Mouse (Mus musculus) forebrain, embryonic 11.5 days (tissue): ENCODE results near the gene Zc3h6. TPM values are rescaled to one million over a fixed set of nuclear protein-coding genes. Genes with fewer than 3 reads are reported as not detected.
A peak's percentile ranks its signal among the peaks of the same experiment; 100 is the strongest.

Experiments
- ATAC-seq: fragments of 200-750 bp; cut with Nextera tagmentation; replicated peaks from 2 replicates; pipeline ENCODE4 v1.8.0; 2017; ENCODE audit warnings: moderate TSS enrichment; ENCODE audit not compliant: low FRiP score
- DNase-seq: peaks from one replicate; pipeline ENCODE4 v3.0.0-alpha.2; 2017; ENCODE audit warnings: low spot score
- H3K27ac ChIP-seq: fragments of 300-500 bp; sonication (generic); 2 replicates; pipeline ENCODE4 v1.5.1; 2014; ENCODE audit warnings: low read depth, low read length
- H3K27me3 ChIP-seq: fragments of 300-500 bp; sonication (generic); 2 replicates; pipeline ENCODE4 v1.6.1; 2014; ENCODE audit warnings: mild to moderate bottlenecking, low read length, mixed read lengths; ENCODE audit not compliant: control insufficient read depth, insufficient read depth
- H3K36me3 ChIP-seq: fragments of 300-500 bp; sonication (generic); 2 replicates; pipeline ENCODE4 v1.6.1; 2014; ENCODE audit warnings: mild to moderate bottlenecking, low read length, moderate library complexity, mixed read lengths; ENCODE audit not compliant: control insufficient read depth, insufficient read depth
- H3K4me1 ChIP-seq: fragments of 300-500 bp; sonication (generic); replicated peaks from 2 replicates; pipeline ENCODE4 v1.6.1; 2014; ENCODE audit warnings: low read length, mixed read lengths; ENCODE audit not compliant: control insufficient read depth, insufficient read depth
- H3K4me2 ChIP-seq: fragments of 300-500 bp; sonication (generic); 2 replicates; pipeline ENCODE4 v1.6.1; 2014; ENCODE audit warnings: low read depth, mild to moderate bottlenecking, low read length, moderate library complexity, mixed read lengths; ENCODE audit not compliant: severe bottlenecking
- H3K4me3 ChIP-seq: fragments of 300-500 bp; sonication (generic); 2 replicates; pipeline ENCODE4 v1.5.1; 2014; ENCODE audit warnings: low read depth, low read length
- H3K9ac ChIP-seq: fragments of 300-500 bp; sonication (generic); 2 replicates; pipeline ENCODE4 v1.6.1; 2014; ENCODE audit warnings: low read length
- H3K9me3 ChIP-seq: fragments of 300-500 bp; sonication (generic); 2 replicates; pipeline ENCODE4 v1.6.1; 2016; ENCODE audit warnings: low read length, mixed read lengths; ENCODE audit not compliant: control insufficient read depth
- WGBS: fragments of 180-500 bp; shearing (Covaris S2); extraction: QIAGEN DNeasy Blood & Tissue Kit; methylation state at CpG from one replicate; pipeline ENCODE4 v1.1.7; 2014; 5-methylcytosine and 5-hydroxymethylcytosine counted together
- polyA plus RNA-seq: library from polyadenylated mRNA; unstranded; fragments of >200 nt; fragmentation: Nextera tagmentation; extraction: Ambion mirVana; gene quantifications from 2 replicates; pipeline ENCODE4 v1.2.1, GENCODE M21; 2014

The Zc3h6 gene
- polyA plus RNA-seq, 1 experiment from 2014 or later = 2.9 TPM

DNA sequence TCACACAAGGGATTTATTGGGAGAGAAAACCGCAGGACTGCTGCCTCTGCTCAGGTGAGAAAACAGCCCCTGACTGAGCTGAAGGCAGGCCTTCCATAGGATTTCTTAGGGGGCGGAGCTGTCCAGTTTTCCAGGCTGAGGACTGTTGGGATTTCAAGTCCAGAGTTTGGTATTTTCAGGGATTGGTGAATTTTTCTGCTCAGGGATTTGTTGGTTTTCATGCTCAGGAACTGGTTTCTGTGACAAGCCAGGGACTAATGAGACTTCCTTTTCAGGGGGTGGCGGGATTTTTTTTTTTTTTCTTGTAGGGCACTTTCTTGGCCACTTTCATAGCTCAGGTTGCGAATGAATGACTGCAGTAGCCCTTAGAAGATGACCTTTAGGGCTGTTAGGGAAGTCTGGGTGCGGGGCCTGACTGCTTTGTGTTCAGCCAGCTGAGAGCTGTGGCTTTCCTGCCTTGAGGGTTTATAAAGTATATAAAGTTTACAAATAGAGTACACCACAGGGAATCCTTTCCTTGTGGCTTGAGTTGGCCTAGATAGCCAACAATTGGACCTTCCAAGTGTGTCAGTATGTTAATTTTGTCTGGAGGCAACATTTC is 1.6 kb upstream of the Zc3h6 start:
- Histone ChIP-seq H3K36me3 (no peaks in the 10 kb centered on the region), H3K9me3 (no peaks in the 10 kb centered on the region), H3K27ac (peak overlapping the region; percentile 100; the same call in 1 of the 2 replicates), H3K4me2 (peak overlapping the region; percentile 36; the same call in 1 of the 2 replicates), H3K4me3 (no peak overlapping the region; the same call in 1 of the 2 replicates), H3K4me1 (no peaks in the 10 kb centered on the region; the same call in 1 of the 2 replicates), H3K9ac (no peak overlapping the region; the same call in 1 of the 2 replicates), H3K27me3 (no peaks in the 10 kb centered on the region)
- ATAC-seq = no peak
- 40% methylated on average over 5 of the region's 5 CpGs for WGBS
- DNase-seq = no peak

DNA sequence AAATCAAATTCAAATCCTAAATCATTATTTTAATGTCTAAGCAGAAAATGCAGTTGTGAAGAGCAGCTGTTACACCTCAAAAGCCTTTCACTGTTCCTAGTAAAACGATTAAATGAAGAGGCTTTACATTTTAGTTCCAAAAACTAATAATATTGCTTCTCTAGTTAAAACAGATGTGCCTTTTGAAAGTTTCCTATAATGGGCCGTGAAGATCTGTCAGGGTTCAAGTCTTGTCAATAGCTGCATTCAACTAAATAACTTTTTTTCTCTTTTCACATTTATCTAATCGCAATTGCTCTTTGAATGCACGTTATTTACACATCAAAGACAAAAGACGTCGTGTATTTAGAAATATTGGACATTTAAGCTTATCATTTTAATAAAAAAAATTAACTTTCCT is 966 bp upstream of the Zc3h6 start:
- no peaks in the 10 kb centered on the region for H3K27me3 ChIP-seq
- WGBS = 11% methylated on average over 6 of the region's 6 CpGs
- H3K4me3 ChIP-seq = peak overlapping the region; percentile 85
- no peaks in the 10 kb centered on the region for H3K9me3 ChIP-seq
- DNase-seq = no peak
- no peaks in the 10 kb centered on the region for H3K36me3 ChIP-seq
- H3K27ac ChIP-seq = peak overlapping the region; percentile 100
- peak overlapping the region; percentile 61 for H3K4me2 ChIP-seq
- H3K9ac ChIP-seq = no peak overlapping the region
- no peak for ATAC-seq
- H3K4me1 ChIP-seq = no peaks in the 10 kb centered on the region; the same call in 1 of the 2 replicates

- Histone ChIP-seq H3K4me2 (peak within 1 kb of the TSS; percentile 61), H3K27me3 (no peaks in the 10 kb centered on the region), H3K27ac (peak within 1 kb of the TSS; percentile 100), H3K9ac (peak within 1 kb of the TSS; percentile 100), H3K9me3 (no peaks in the 10 kb centered on the region), H3K4me3 (peak within 1 kb of the TSS; percentile 85), H3K4me1 (no peaks in the 10 kb centered on the region; the same call in 1 of the 2 replicates), H3K36me3 (no peaks in the 10 kb centered on the region)
- peak; percentile 85 for ATAC-seq
- WGBS = under 1% methylated on average over 65 of the region's 80 CpGs
- peak; percentile 91 for DNase-seq
These were observed 649 bp downstream of the Zc3h6 start, which contains the start of gene Gm10762 for GRCm38 (mm10) chr2:128967661-128968441. Gene Gm10762 (minus strand): TSS chr2:128967725.

DNA sequence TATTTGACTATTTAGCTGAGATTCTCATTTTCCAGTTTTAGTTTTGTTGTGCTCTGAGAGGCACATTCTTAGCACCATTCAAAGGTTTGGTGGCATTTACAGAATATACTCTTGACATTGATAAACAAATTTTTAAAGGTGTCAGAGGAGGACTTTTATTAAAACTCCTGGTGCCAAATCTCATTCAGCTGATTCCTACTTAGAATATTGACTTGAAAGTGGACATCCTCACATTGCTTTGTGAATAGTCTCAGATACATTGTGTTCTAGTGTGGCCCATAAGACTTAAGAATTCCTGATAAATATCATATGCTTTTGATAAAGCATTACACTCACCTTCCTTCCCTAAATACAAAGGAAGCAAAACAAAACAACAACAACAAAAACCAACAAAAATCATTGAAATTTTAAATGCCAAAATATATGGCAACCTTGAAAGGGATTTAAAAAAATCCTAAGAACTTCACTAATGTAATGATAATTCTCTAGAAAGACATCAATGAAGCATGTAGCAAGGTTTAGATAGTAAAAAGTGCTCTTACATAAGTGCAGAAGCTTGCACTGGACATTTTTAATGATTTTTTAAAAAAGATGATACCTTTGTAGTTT is 1.4 kb downstream of the Zc3h6 start:
- peak overlapping the region; percentile 85 for H3K4me3 ChIP-seq
- DNase-seq (no peak), ATAC-seq (no peak)
- H3K9me3 ChIP-seq = no peaks in the 10 kb centered on the region
- peak overlapping the region; percentile 100 for H3K9ac ChIP-seq
- no peaks in the 10 kb centered on the region; the same call in 1 of the 2 replicates for H3K4me1 ChIP-seq
- no peaks in the 10 kb centered on the region for H3K27me3 ChIP-seq
- H3K4me2 ChIP-seq = peak overlapping the region; percentile 61; the same call in 1 of the 2 replicates
- peak overlapping the region; percentile 100; the same call in 1 of the 2 replicates for H3K27ac ChIP-seq
- H3K36me3 ChIP-seq = no peaks in the 10 kb centered on the region

DNA sequence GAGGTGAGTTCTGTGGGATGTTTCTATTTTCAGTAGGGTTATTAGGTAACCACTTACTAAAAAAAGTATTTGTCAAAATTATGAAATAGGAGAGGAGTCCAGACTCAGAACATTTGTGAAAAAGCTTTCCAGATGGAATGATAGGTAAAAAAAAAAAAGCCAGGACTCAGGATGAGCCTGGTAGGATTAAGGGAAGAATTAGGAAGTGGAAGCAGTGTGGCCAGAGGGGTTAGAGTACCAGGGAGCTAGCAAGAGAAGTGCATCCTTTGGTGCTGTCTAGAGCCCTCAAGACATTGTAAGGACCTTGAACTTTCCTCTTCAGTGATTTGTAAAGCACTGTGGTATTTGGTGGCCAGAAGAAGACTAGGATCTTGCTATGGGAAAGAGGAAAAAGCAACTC is 5.1 kb downstream of the Zc3h6 start:
- Histone ChIP-seq H3K9me3 (no peaks in the 10 kb centered on the region), H3K4me2 (no peak overlapping the region), H3K4me3 (no peak overlapping the region), H3K9ac (no peak overlapping the region), H3K27ac (no peak overlapping the region), H3K27me3 (no peaks in the 10 kb centered on the region), H3K36me3 (no peaks in the 10 kb centered on the region), H3K4me1 (no peaks in the 10 kb centered on the region)
- DNase-seq (no peak), ATAC-seq (no peak)

DNA sequence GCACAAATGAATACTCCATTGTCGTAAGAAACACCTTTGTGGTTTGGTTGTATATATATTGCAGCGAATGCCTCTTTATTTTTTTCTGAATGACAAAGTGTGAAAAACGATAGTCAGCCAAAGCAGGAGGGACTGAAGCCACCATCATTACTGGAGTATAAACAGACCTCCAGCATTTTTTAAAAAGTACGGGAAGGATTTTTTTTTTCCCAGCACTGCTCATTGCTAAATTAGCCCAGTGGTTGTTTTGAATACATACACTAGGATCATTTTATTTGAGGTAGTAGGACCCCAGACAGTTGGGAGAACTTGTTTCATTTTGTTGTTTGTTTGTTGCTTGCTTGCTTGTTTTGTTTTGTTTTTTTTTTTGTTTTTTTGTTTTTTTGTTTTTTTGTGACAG is 8.4 kb downstream of the Zc3h6 start:
- Histone ChIP-seq H3K4me3 (no peak overlapping the region), H3K36me3 (no peaks in the 10 kb centered on the region), H3K27me3 (no peaks in the 10 kb centered on the region), H3K4me1 (no peaks in the 10 kb centered on the region), H3K9me3 (no peaks in the 10 kb centered on the region), H3K4me2 (no peak overlapping the region), H3K27ac (no peak overlapping the region), H3K9ac (no peak overlapping the region)
- 80% methylated on average over 4 of the region's 4 CpGs for WGBS
- DNase-seq (no peak), ATAC-seq (no peak)

DNA sequence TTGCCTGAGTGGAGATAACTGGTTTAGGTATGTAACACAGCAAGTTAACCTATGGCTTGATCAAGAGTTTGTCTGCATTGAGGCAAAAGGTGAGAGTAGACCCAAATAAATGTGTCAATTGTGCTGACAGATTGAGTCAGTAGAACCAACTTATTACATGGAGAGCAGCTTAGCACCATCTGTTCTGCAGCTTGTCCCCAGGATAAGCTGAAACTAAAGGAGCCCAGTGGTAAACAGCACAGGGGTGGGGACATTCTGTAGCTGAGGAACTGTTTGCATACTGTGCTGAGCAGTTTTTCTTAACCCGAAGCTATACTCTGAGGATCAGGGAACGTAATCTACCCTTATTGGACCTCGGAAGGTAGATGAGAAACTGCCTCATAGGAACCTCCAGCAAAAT is 17.5 kb downstream of the Zc3h6 start:
- H3K27ac ChIP-seq = no peak overlapping the region
- no peaks in the 10 kb centered on the region for H3K4me1 ChIP-seq
- H3K9me3 ChIP-seq = no peaks in the 10 kb centered on the region
- H3K27me3 ChIP-seq = no peaks in the 10 kb centered on the region
- no peak overlapping the region for H3K4me3 ChIP-seq
- DNase-seq (no peak), ATAC-seq (no peak)
- H3K4me2 ChIP-seq = no peak overlapping the region
- H3K36me3 ChIP-seq = no peaks in the 10 kb centered on the region
- 91% methylated on average over 3 of the region's 3 CpGs for WGBS
- H3K9ac ChIP-seq = no peak overlapping the region

DNA sequence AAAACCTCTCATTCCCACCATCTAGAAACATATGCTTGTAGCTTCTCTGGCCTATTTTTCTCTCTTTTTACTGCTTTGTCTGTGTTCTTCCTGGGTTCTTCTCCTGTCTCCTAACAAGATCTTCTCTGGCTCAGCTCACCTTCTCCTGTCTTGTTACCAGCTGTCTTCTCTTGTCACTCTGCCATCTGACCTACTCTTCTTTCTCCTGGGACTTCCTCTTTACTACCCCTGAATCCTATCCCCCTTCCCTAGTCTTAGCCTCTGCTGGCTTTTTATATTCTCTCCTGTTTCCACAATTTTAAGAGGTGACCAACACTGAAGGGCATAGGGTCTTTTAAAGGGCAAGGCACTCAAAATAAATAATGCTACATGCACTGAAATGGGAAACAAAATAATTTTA is 37.7 kb downstream of the Zc3h6 start:
- no peak overlapping the region for H3K27ac ChIP-seq
- H3K4me2 ChIP-seq = no peak overlapping the region
- H3K4me3 ChIP-seq = no peak overlapping the region
- H3K9me3 ChIP-seq = no peaks in the 10 kb centered on the region
- H3K36me3 ChIP-seq = no peaks in the 10 kb centered on the region
- no peaks in the 10 kb centered on the region for H3K27me3 ChIP-seq
- H3K4me1 ChIP-seq = no peaks in the 10 kb centered on the region
- no peak for ATAC-seq
- H3K9ac ChIP-seq = no peak overlapping the region
- DNase-seq = no peak
